Mouse (Mus musculus): Measurements from ENCODE around the gene AC134908.4. TPM values are rescaled to one million over a fixed set of nuclear protein-coding genes. Genes with fewer than 3 reads are reported as not detected.
"Not testable (repeated sequence)": the region's sequence is repeated elsewhere in the genome, so short reads cannot be mapped to it uniquely, and the experiment has no call there.

Gene AC134908.4
- total RNA-seq, 2 experiments from 2014 or later, result 0.81 TPM; not detected in 1

DNA sequence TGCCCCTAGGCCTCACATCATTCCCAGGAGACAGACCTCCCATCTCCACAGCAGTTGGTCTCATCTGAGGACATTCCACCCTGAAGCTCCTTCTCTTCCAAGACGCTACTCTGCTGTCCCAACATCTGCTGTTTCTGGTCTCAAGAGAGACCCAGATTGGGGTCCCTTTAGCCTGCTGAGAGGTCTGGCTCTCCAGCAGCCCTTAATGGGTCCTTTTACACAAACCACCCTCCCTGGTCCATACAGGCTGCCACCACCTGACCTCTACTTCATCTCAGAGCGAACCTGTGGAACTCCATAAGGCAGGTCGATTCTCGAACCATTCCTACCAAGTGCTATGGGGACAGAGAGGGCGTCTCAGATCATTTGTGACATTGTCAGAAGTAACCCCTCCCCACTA lies 12.6 kb upstream of the AC134908.4 start:
- DNase-seq, result no peak

DNA sequence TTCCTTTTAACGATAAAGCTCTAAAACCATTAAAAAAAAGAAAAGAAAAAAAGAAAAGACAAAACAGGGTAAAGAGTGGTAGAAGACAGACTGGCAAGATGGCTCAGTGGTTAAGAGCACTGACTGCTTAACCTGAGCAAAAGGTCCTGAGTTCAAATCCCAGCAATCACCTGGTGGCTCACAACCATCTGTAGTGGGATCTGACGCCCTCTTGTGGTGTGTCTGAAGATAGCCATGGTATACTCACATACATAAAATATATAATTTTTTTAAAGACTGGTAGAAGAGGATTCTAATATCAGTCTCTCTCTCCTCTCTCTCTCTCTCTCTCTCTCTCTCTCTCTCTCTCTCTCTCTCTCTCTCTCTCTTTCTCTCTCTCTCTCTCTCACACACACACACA lies 12.0 kb upstream of the AC134908.4 start:
- DNase-seq, result not testable (repeated sequence)

DNA sequence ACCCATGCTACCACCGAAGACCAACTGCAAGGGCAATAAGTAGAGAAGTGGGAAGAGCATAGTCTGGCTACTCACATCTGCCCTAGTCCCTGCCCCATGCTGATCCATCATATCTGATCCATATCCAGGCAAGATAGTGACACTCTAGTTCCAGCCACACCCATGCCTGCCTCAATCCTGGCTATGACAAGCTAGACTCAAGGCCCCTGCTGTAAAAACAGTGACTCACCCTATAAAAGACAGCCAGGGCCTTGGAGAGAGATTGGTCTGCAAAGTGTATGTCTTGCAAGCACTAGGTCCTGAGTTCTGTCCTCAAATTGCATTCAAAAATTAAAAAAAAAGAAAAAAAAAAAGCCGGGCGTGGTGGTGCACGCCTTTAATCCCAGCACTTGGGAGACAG lies 11.0 kb upstream of the AC134908.4 start:
- DNase-seq, result no peak

- DNase-seq, result peak; percentile 83 to 87
These were observed 7.5 kb upstream of the AC134908.4 start for GRCm38 (mm10) chr17:25802825-25803517.

GRCm38 (mm10) chr17:25801029-25801428 lies 5.6 kb upstream of the AC134908.4 start:
- DNase-seq, result peak in 1 of 2 experiments; percentile 66

DNA sequence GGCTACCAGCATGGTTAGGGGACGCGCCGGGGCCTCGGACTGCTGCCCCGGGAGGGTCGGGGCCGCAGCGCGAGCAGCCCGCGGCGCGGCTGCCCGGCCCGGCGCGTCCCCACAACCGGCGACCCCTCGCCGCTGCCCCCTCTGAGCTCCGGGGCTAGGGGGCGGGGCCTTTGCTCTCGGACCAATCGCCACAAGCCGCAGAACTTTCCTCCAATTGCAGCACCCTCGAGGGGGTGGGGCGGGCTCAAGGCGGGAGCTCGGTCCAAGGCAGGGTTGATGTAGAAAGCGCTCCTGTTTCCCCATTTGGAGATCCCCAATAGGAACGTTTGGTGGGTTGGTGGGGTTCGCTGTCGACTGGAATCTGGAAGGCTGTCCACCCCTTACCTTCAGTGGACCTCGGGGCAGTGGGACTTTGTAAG lies 1.5 kb upstream of the AC134908.4 start, which contains the start of gene Metrn:
Gene Metrn, minus strand, starts transcription at position 186 of the 419 bp plus-strand sequence.
- DNase-seq, result peak; percentile 65 to 73

DNA sequence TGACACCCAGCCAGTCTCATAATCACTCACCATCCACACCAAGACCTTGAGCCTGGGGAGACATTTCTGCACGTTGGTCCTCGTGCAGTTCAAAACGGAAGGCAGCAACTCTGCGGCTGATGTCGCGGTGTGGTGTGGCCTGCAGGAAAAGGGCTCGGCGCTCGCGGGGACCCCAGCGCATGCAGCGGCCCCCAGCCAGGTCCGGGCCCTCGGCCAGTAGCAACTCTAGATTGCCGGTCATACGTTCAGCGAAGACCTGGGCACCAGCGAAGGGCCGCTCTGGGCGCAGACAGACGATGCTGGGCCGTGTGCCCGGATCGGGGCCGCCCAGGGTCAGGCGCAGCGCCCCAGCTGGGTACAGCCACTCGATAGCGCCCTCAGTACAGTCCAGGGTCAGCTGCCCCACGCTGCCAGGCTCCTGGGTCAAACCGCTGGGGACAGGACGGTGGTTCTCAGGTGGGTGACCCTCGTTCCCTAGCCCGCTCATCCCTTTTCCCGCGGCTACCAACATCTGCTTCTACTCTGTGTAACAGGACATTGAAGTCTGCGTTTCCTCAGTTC lies 832 bp upstream of the AC134908.4 start:
- no peak for DNase-seq

- DNase-seq, result no peak
These were observed 461 bp downstream of the AC134908.4 start for GRCm38 (mm10) chr17:25794998-25795397.

- DNase-seq, result no peak
These were observed 1.3 kb downstream of the AC134908.4 start for GRCm38 (mm10) chr17:25794197-25794596.

DNA sequence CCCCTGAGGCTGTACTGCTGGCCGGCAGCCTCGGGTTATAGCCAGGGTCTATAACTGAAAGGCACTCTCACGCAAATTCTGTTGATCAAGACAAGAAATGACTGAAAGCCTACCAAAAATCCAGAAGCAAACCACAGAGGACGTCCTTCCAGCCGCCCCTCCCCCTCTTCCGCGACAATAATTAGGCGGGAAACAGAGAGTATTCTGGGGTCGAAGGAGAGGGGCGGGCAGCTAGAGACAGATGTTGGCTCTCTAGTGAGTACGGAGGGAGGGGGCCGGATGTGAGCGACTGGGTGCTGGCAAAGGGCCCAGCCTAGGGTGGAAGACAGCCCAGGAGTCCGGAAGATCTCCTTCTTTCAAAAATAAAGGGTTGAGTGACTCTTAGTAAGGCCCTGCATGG lies 2.8 kb downstream of the AC134908.4 start, which contains the start of gene Fam173a:
Gene Fam173a, minus strand, starts transcription at position 287 of the 400 bp plus-strand sequence.
- peak; percentile 67 for DNase-seq

DNA sequence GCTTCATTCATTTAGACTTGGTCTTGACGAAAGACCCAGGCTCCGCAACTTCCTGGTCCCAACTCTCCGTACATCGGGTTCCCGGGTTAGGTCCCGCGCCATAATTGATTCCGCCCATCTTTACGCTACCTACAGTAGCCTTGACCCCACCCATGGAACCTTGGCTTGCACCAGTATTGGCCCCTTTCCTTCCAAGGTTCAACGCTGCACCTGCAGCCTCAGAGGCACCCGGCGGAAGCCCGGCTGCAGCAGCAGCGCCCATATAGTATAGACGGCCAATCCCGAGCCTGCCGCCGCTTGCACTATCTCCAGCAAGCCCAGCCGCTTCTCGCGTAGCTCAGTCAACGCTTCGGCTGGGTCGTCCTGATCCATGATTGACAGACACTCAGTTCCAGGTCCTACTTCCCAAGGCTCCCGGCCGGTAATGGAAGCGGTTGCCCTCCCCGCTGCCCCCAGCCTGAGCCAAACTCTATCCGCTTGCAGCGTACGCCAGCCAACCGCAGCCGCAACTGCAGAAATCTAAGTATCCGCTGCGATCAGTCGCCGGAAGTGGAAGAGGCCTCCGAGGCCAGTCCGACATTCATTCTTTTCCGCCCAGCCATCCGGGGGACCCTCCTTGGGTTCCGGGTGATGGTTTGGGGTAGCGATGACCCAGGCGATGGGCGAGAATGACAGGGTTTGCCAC lies 3.5 kb downstream of the AC134908.4 start:
- DNase-seq, result peak; percentile 87 to 88

- DNase-seq, result no peak
These were observed 4.1 kb downstream of the AC134908.4 start for GRCm38 (mm10) chr17:25791320-25791842.

DNA sequence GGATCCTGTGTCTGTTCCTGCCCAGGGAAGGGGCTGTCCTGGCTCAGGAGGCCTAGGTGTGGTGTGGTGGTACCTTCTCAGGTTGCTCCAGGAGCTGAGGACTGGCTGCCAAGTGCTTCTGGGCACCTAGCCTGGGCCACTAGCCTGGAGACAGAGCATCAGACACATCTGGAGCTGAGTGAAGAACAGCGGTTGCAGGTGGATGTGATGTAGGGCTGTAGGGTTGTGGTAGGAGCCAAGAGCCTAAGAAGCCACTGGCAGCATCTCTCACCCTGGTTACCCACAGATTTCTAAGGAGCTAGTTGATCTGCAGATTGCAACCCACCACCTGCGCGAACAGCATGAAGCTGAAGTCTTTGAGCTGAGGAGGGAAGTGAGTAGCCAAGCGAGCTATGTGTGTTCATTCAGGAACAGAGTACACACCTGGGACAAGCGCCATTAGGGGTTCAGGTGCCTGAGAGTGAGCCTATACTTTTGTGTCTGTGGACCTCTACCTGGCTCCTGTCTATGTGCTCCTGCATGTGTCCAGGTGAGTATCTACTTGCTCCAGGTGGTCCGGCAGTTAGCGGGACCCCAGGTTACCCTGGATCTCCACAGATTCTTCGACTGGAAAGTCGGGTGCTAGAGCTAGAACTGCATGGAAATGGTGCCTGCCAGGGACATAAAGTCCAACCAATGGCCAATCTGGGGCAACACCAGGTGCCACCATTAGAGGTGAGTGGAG lies 8.5 kb downstream of the AC134908.4 start:
- no peak for DNase-seq

GRCm38 (mm10) chr17:25786280-25786679 lies 9.2 kb downstream of the AC134908.4 start, which contains the start of gene Ccdc78:
TSS of gene Ccdc78 (plus strand) at chr17:25786580.
- no peak for DNase-seq

GRCm38 (mm10) chr17:25785281-25785745 lies 10.1 kb downstream of the AC134908.4 start, which contains the start of gene Haghl:
TSS of gene Haghl (minus strand) at chr17:25785673.
- DNase-seq, result peak; percentile 94 to 95

DNA sequence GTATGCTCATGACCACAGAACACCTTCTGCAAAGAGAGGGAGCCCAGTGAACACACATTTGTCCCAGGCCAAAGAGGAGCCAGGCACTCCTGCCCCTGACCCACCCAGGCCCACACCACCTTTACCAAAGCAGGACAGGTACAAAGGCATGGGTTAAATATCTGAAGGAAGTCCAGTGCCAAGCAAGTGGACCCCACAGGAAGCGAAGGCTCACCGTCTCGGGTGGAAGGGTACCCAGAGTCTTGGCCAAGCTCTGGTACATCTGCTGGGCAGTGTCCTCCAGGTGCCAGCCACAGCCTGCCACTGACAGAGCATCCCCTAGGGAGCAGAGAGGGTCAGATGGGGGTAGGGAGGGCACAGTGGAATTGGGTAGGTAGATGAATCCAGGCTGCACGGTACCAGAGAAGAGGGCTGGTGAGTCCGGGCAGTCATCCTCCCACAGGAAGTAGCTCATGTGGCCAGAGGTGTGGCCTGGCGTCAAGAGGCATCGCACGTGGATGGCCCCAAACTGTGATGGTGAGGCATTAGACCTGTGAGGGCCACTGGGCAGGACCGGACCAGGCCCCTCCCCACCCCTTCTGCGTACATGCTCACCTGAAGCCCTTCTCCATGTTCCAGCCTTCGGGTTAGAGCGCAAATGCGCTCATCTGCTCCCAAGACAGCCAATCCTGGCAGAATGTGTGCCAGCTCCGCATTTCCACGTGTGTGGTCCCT lies 11.4 kb downstream of the AC134908.4 start:
- no peak for DNase-seq

DNA sequence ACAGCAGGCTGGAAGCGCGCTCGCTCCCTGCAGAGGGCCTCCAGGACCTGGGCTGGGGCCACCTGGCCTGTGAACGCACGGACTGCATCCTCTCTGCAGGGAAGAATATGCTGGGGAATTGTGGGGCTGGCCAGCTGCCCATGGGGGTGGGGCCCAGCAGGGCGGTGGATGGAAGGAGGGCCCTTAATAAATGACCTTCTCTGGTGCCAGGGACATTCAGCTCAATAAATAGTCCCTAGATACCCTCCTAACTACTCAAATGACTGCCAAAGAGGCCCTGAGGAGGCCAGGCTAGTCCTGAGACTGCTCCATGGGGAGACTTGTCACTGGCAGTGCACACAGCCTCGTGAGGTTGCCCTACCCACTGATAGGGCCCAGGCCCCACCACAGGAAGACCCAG lies 12.4 kb downstream of the AC134908.4 start:
- DNase-seq, result peak in 1 of 2 experiments; percentile 26

GRCm38 (mm10) chr17:25781339-25781738 lies 14.1 kb downstream of the AC134908.4 start:
- no peak for DNase-seq

DNA sequence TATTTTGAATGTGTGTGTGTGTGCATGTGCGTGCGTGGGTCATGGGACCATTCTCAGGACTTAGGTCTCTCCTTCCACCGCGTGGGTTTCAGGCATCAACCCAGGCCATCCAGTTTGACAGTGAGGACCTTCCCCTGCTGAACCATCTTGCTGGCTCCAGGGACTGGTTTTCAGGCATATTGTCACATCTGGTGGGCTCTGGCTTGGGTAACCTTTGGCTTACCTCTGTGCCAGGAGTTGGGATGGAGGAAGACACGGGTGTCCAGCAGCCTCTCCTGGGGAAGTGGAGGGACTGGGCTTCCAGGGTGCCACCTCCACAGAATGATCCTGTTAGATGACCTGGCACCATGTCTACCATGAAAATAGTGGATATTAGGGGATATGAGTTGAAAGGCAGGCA lies 17.5 kb downstream of the AC134908.4 start:
- DNase-seq, result no peak

GRCm38 (mm10) chr17:25775318-25776062 lies 20.0 kb downstream of the AC134908.4 start:
- no peak for DNase-seq

Measured in layer of hippocampus, postnatal 36 days (tissue).